Mouse (Mus musculus) right cerebral cortex, adult 18-20 months (tissue): ENCODE results near the gene Fbxo44.

Experiments used
- DNase-seq: peaks from one replicate; pipeline ENCODE4 v3.0.0; 2022; ENCODE audit warnings: mixed read lengths

Gene Fbxo44

GRCm38 (mm10) chr4:148164461-148164860 lies 4.2 kb upstream of the Fbxo44 start:
- DNase-seq, result no peak

GRCm38 (mm10) chr4:148164002-148164439 lies 3.7 kb upstream of the Fbxo44 start:
- DNase-seq, result peak; percentile 87

GRCm38 (mm10) chr4:148159544-148160435 lies 492 bp downstream of the Fbxo44 start:
- peak; percentile 99 for DNase-seq

- peak; percentile 63 for DNase-seq
Observed at GRCm38 (mm10) chr4:148158436-148159348, 1.6 kb downstream of the Fbxo44 start.

- peak; percentile 39 for DNase-seq
Observed at GRCm38 (mm10) chr4:148154982-148155381, 5.3 kb downstream of the Fbxo44 start.

- no peak for DNase-seq
Observed at GRCm38 (mm10) chr4:148154006-148154405, 6.3 kb downstream of the Fbxo44 start.

GRCm38 (mm10) chr4:148152547-148152946 lies 7.7 kb downstream of the Fbxo44 start:
- DNase-seq, result no peak

- DNase-seq, result peak; percentile 90
Observed at GRCm38 (mm10) chr4:148151267-148152168, 8.8 kb downstream of the Fbxo44 start, which contains the start of gene Fbxo6. Gene Fbxo6, minus strand, starts transcription at chr4:148152140.

GRCm38 (mm10) chr4:148150953-148151266 lies 9.4 kb downstream of the Fbxo44 start:
- no peak for DNase-seq

GRCm38 (mm10) chr4:148150242-148150641 lies 10.0 kb downstream of the Fbxo44 start:
- DNase-seq, result no peak

- no peak for DNase-seq
Observed at GRCm38 (mm10) chr4:148149540-148149939, 10.7 kb downstream of the Fbxo44 start.

GRCm38 (mm10) chr4:148147714-148148113 lies 12.6 kb downstream of the Fbxo44 start:
- no peak for DNase-seq

GRCm38 (mm10) chr4:148143721-148144120 lies 16.6 kb downstream of the Fbxo44 start:
- no peak for DNase-seq

- DNase-seq, result peak; percentile 91
Observed at GRCm38 (mm10) chr4:148140098-148141011, 19.9 kb downstream of the Fbxo44 start.

- DNase-seq, result no peak
Observed at GRCm38 (mm10) chr4:148139767-148140097, 20.6 kb downstream of the Fbxo44 start.

- DNase-seq, result no peak
Observed at GRCm38 (mm10) chr4:148137503-148137902, 22.8 kb downstream of the Fbxo44 start.

- no peak for DNase-seq
Observed at GRCm38 (mm10) chr4:148134988-148135387, 25.3 kb downstream of the Fbxo44 start.

- DNase-seq, result no peak
Observed at GRCm38 (mm10) chr4:148131497-148132081, 28.7 kb downstream of the Fbxo44 start.

- peak; percentile 22 for DNase-seq
Observed at GRCm38 (mm10) chr4:148130561-148131413, 29.5 kb downstream of the Fbxo44 start, which contains the start of gene Draxin. Gene Draxin, minus strand, starts transcription at chr4:148130698.

GRCm38 (mm10) chr4:148130133-148130532 lies 30.1 kb downstream of the Fbxo44 start, which contains the start of gene Mad2l2:
Gene Mad2l2, plus strand, starts transcription at chr4:148130384.
- DNase-seq, result no peak
